Mouse (Mus musculus) inflammation-experienced regulatory T-cells, adult 6 months (primary cell): ENCODE results near the gene Hist1h2ad. TPM values are rescaled to one million over a fixed set of nuclear protein-coding genes. Genes with fewer than 3 reads are reported as not detected.

Experiments used
- ATAC-seq: one replicate; pipeline ENCODE4 v1.8.0; 2017
- polyA plus RNA-seq, 3 experiments: library from polyadenylated mRNA; unstranded; fragments of 100-300 nt; shearing (Covaris generic); gene quantifications; one replicate each; pipeline ENCODE4 v1.2.1; 2017

Gene Hist1h2ad
- polyA plus RNA-seq, 3 experiments from 2014 or later = 0.99 TPM; not detected in 2

- peak; percentile 35 for ATAC-seq
Measured at GRCm38 (mm10) chr13:23622175-23622671, 48.0 kb downstream of the Hist1h2ad start, which contains the start of gene Hist1h1e. Gene Hist1h1e, minus strand, starts transcription at chr13:23622558.

- ATAC-seq = no peak
Measured at GRCm38 (mm10) chr13:23622861-23623450, 48.8 kb downstream of the Hist1h2ad start.

Other genes starting within 250 kb of the Hist1h2ad start
- gene Zfp322a, start 205.2 kb upstream of the Hist1h2ad start, polyA plus RNA-seq = 10 to 100 TPM; 28.6 to 33.1 (median 30.2) TPM
- gene Abt1, start 150.5 kb upstream of the Hist1h2ad start, polyA plus RNA-seq = 10 to 100 TPM; 11.3 to 13.4 (median 12.2) TPM
- not detected for gene Btn1a1, start 108.5 kb upstream of the Hist1h2ad start, polyA plus RNA-seq
- gene Btn2a2, start 85.5 kb upstream of the Hist1h2ad start, polyA plus RNA-seq = not detected
- 1 to 10 TPM; 3.9 to 8.3 (median 7.0) TPM for gene Hist1h4h, start 43.3 kb upstream of the Hist1h2ad start, polyA plus RNA-seq
- not detected for gene Hist1h2af, start 40.5 kb upstream of the Hist1h2ad start, polyA plus RNA-seq
- gene Hist1h3g, start 39.0 kb upstream of the Hist1h2ad start, polyA plus RNA-seq = 1 to 10 TPM in 1 of 3 experiments, not detected in 2; 1.5 TPM
- gene Hist1h2bh, start 31.0 kb upstream of the Hist1h2ad start, polyA plus RNA-seq = under 1 TPM in 2 of 3 experiments, not detected in 1; 0.38 to 0.89 TPM
- 1 to 10 TPM in 1 of 3 experiments, under 1 TPM in 2; 0.73 to 1.5 (median 0.74) TPM for gene Hist1h3f, start 30.3 kb upstream of the Hist1h2ad start, polyA plus RNA-seq
- 1 to 10 TPM in 1 of 3 experiments, not detected in 2; 3.2 TPM for gene Hist1h4f, start 22.7 kb upstream of the Hist1h2ad start, polyA plus RNA-seq
- under 1 TPM; 0.20 to 0.36 (median 0.34) TPM for gene Hist1h1d, start 21.1 kb upstream of the Hist1h2ad start, polyA plus RNA-seq
- gene Hist1h3e, start 12.0 kb upstream of the Hist1h2ad start, polyA plus RNA-seq = 1 to 10 TPM in 2 of 3 experiments, under 1 TPM in 1; 0.89 to 4.0 (median 4.0) TPM
- gene Hist1h2ae, start 3.2 kb upstream of the Hist1h2ad start, polyA plus RNA-seq = 100 to 1,000 TPM in 1 of 3 experiments, 10 to 100 TPM in 1, 1 to 10 TPM in 1; 5.9 to 223 (median 14.6) TPM
- gene Hist1h2bg, start 3.0 kb upstream of the Hist1h2ad start, polyA plus RNA-seq = 10 to 100 TPM in 1 of 3 experiments, 1 to 10 TPM in 2; 2.4 to 13.2 (median 9.8) TPM
- not detected for gene Hist1h2bf, start 185 bp upstream of the Hist1h2ad start, polyA plus RNA-seq
- gene Hist1h3d, start 1.4 kb downstream of the Hist1h2ad start, polyA plus RNA-seq = 1 to 10 TPM in 1 of 3 experiments, under 1 TPM in 1, not detected in 1; 0.56 to 1.3 TPM
- gene Hist1h4d, start 7.2 kb downstream of the Hist1h2ad start, polyA plus RNA-seq = 10 to 100 TPM; 20.7 to 55.4 (median 27.7) TPM
- gene Hist1h2be, start 46.7 kb downstream of the Hist1h2ad start, polyA plus RNA-seq = 1 to 10 TPM in 2 of 3 experiments, under 1 TPM in 1; 0.92 to 3.6 (median 3.0) TPM
- gene Hist1h1e, start 48.2 kb downstream of the Hist1h2ad start, polyA plus RNA-seq = 10 to 100 TPM in 1 of 3 experiments, 1 to 10 TPM in 2; 6.7 to 25.3 (median 9.4) TPM
- gene Hist1h2ac, start 109.6 kb downstream of the Hist1h2ad start, polyA plus RNA-seq = under 1 TPM; 0.43 to 0.47 (median 0.47) TPM
- gene Hist1h2bc, start 109.8 kb downstream of the Hist1h2ad start, polyA plus RNA-seq = 1 to 10 TPM in 2 of 3 experiments, under 1 TPM in 1; 0.52 to 3.6 (median 3.3) TPM
- not detected for gene Hist1h1t, start 121.4 kb downstream of the Hist1h2ad start, polyA plus RNA-seq
- gene Hist1h4c, start 124.1 kb downstream of the Hist1h2ad start, polyA plus RNA-seq = 1 to 10 TPM; 2.1 to 9.3 (median 4.2) TPM
- gene Hfe, start 136.5 kb downstream of the Hist1h2ad start, polyA plus RNA-seq = 1 to 10 TPM in 1 of 3 experiments, under 1 TPM in 1, not detected in 1; 0.32 to 1.7 TPM
- 10 to 100 TPM in 2 of 3 experiments, 1 to 10 TPM in 1; 8.7 to 14.8 (median 11.1) TPM for gene Hist1h1c, start 164.4 kb downstream of the Hist1h2ad start, polyA plus RNA-seq
- gene Hist1h3c, start 171.2 kb downstream of the Hist1h2ad start, polyA plus RNA-seq = 1 to 10 TPM in 1 of 3 experiments, not detected in 2; 2.5 TPM
- 1 to 10 TPM in 2 of 3 experiments, not detected in 1; 2.5 to 2.8 TPM for gene Hist1h2bb, start 172.4 kb downstream of the Hist1h2ad start, polyA plus RNA-seq
- 10 to 100 TPM in 1 of 3 experiments, not detected in 2; 14.8 TPM for gene Hist1h2ab, start 176.7 kb downstream of the Hist1h2ad start, polyA plus RNA-seq
- 1 to 10 TPM in 1 of 3 experiments, not detected in 2; 1.1 TPM for gene Hist1h3b, start 177.9 kb downstream of the Hist1h2ad start, polyA plus RNA-seq
- gene Hist1h4b, start 182.6 kb downstream of the Hist1h2ad start, polyA plus RNA-seq = 10 to 100 TPM in 1 of 3 experiments, 1 to 10 TPM in 1, not detected in 1; 4.1 to 20.2 TPM
- gene Hist1h4a, start 186.8 kb downstream of the Hist1h2ad start, polyA plus RNA-seq = 1 to 10 TPM in 1 of 3 experiments, not detected in 2; 3.1 TPM
- gene Hist1h3a, start 188.0 kb downstream of the Hist1h2ad start, polyA plus RNA-seq = 1 to 10 TPM in 1 of 3 experiments, not detected in 2; 1.6 TPM
- 1 to 10 TPM; 2.5 to 6.1 (median 3.4) TPM for gene Hist1h1a, start 189.3 kb downstream of the Hist1h2ad start, polyA plus RNA-seq
- gene Trim38, start 195.5 kb downstream of the Hist1h2ad start, polyA plus RNA-seq = not detected
- gene Slc17a2, start 232.6 kb downstream of the Hist1h2ad start, polyA plus RNA-seq = not detected